Comparison of ENCODE assay signal across 28 mouse cellular contexts in the genomic region with DNA sequence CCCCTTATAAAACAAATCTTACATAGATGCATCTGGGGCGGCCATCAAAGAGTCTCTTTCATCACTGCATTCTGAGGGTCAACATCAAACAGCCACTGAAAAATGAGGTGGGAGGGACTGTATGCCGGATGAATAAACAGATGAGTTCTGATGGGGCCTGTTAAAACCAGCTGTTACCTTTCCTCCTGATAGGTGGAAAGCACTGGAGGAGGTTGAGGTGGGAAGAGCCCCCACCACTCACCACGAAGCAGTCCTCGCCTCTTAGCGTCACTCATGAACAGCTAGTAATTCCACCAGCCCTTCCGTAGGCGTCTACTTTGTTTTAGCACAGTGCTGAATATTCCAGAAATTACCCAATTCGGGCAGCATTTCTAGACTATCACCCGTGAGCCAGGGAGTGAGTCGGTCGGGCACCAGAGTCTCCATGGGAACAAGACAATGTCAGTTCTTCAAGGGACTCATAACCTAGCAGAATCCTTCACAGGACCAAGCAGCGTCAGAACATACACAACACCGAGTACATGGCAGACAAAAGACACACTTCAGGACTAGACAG. TPM values are rescaled to one million over a fixed set of nuclear protein-coding genes. Genes with fewer than 3 reads are reported as not detected.
DNase-seq lines count a peak whose midpoint lies in the region; ATAC-seq and TF ChIP-seq lines count a peak whose summit lies in the region.
"Had no signal": no experiment of that assay in that cellular context is flagged by ENCODE, and none has a peak within 500 bp of the region (broad histone marks: within the 10 kb centered on the region; RNA-seq: fewer than 3 reads in every experiment).

No protein-coding gene starts in this region.

- TF ChIP-seq EP300 in liver, postnatal 0 days (IDR thresholded peaks at IDR 0.05; ENCODE audit: low read depth): no peak

- no peaks in the 10 kb centered on the region for H3K27me3 ChIP-seq in hindbrain, postnatal 0 days (ENCODE audit: insufficient read depth, low read length)
- H3K27me3 ChIP-seq in hindbrain, embryonic 14.5 days (ENCODE audit: control insufficient read depth, insufficient read depth, low read length): no peaks in the 10 kb centered on the region
- no peaks in the 10 kb centered on the region for H3K27me3 ChIP-seq in liver, embryonic 13.5 days
- no peaks in the 10 kb centered on the region for H3K27me3 ChIP-seq in liver, postnatal 0 days (ENCODE audit: insufficient read depth, low read length)
- H3K27me3 ChIP-seq: forebrain, embryonic 13.5 days; heart, embryonic 15.5 days; kidney, embryonic 15.5 days; limb, embryonic 13.5 days; neural tube, embryonic 13.5 days had no signal

- no peak overlapping the region for H3K4me2 ChIP-seq in hindbrain, postnatal 0 days (ENCODE audit: low read depth, low read length)
- no peak overlapping the region for H3K4me2 ChIP-seq in hindbrain, embryonic 14.5 days (replicated peaks)
- H3K4me2 ChIP-seq in liver, embryonic 13.5 days: 0 out of 2 replicates have a peak overlapping the region, but pooled peaks have one; percentile 8
- H3K4me2 ChIP-seq in liver, postnatal 0 days (ENCODE audit: low read depth, low read length): no peak overlapping the region
- H3K4me2 ChIP-seq: forebrain, embryonic 13.5 days; heart, embryonic 15.5 days; hindbrain, embryonic 12.5 days; kidney, embryonic 15.5 days; limb, embryonic 13.5 days; midbrain, embryonic 13.5 days; neural tube, embryonic 13.5 days had no signal

- H3K9me3 ChIP-seq in hindbrain, postnatal 0 days (ENCODE audit: low read length): no peaks in the 10 kb centered on the region
- no peaks in the 10 kb centered on the region for H3K9me3 ChIP-seq in hindbrain, embryonic 14.5 days (ENCODE audit: control insufficient read depth, low read length)
- H3K9me3 ChIP-seq in liver, embryonic 13.5 days (replicated peaks): no peaks in the 10 kb centered on the region
- no peaks in the 10 kb centered on the region for H3K9me3 ChIP-seq in liver, postnatal 0 days (ENCODE audit: low read length)
- H3K9me3 ChIP-seq: forebrain, embryonic 13.5 days; heart, embryonic 15.5 days; hindbrain, embryonic 12.5 days; kidney, embryonic 15.5 days; limb, embryonic 13.5 days; midbrain, embryonic 13.5 days; neural tube, embryonic 13.5 days had no signal

- H3K4me3 ChIP-seq in hindbrain, postnatal 0 days (ENCODE audit: low read length): no peak overlapping the region
- H3K4me3 ChIP-seq in hindbrain, embryonic 14.5 days (replicated peaks; ENCODE audit: low read length): no peak overlapping the region
- no peak overlapping the region for H3K4me3 ChIP-seq in liver, embryonic 13.5 days (replicated peaks)
- no peak overlapping the region for H3K4me3 ChIP-seq in liver, postnatal 0 days (ENCODE audit: low read depth, low read length)
- H3K4me3 ChIP-seq: forebrain, embryonic 13.5 days; heart, embryonic 15.5 days; hindbrain, embryonic 12.5 days; kidney, embryonic 15.5 days; limb, embryonic 13.5 days; midbrain, embryonic 13.5 days; neural tube, embryonic 13.5 days had no signal

- WGBS in hindbrain, postnatal 0 days: 78% methylated on average over 13 of the region's 13 CpGs
- WGBS in hindbrain, embryonic 14.5 days: 85% methylated on average over 13 of the region's 13 CpGs
- 88% methylated on average over 13 of the region's 13 CpGs for WGBS in liver, embryonic 13.5 days (ENCODE audit: insufficient replicate concordance)
- WGBS in liver, postnatal 0 days (ENCODE audit: insufficient replicate concordance): 86% methylated on average over 13 of the region's 13 CpGs

- H3K27ac ChIP-seq in hindbrain, postnatal 0 days: no peak overlapping the region
- no peak overlapping the region for H3K27ac ChIP-seq in hindbrain, embryonic 14.5 days
- 0 out of 2 replicates have a peak overlapping the region, but pooled peaks have one; percentile 25 for H3K27ac ChIP-seq in liver, embryonic 13.5 days
- no peak overlapping the region for H3K27ac ChIP-seq in liver, postnatal 0 days (ENCODE audit: low read depth)
- H3K27ac ChIP-seq: forebrain, embryonic 13.5 days; heart, embryonic 15.5 days; hindbrain, embryonic 12.5 days; kidney, embryonic 15.5 days; limb, embryonic 13.5 days; macrophage; midbrain, embryonic 13.5 days; neural tube, embryonic 13.5 days had no signal

- H3K36me3 ChIP-seq in hindbrain, postnatal 0 days (ENCODE audit: insufficient read depth, low read length): no peaks in the 10 kb centered on the region
- no peaks in the 10 kb centered on the region for H3K36me3 ChIP-seq in hindbrain, embryonic 14.5 days (replicated peaks; ENCODE audit: control insufficient read depth, insufficient read depth)
- peaks cover 41% of the 10 kb centered on the region for H3K36me3 ChIP-seq in liver, embryonic 13.5 days
- H3K36me3 ChIP-seq in liver, postnatal 0 days (replicated peaks; ENCODE audit: insufficient read depth, low read length): peaks cover 2% of the 10 kb centered on the region; the same call in 1 of the 2 replicates
- H3K36me3 ChIP-seq: heart, embryonic 15.5 days; hindbrain, embryonic 12.5 days; kidney, embryonic 15.5 days; limb, embryonic 13.5 days; midbrain, embryonic 13.5 days; neural tube, embryonic 13.5 days had no signal

- peaks cover 10% of the 10 kb centered on the region for H3K4me1 ChIP-seq in hindbrain, postnatal 0 days (ENCODE audit: insufficient read depth, low read length)
- peaks cover 9% of the 10 kb centered on the region for H3K4me1 ChIP-seq in hindbrain, embryonic 14.5 days (replicated peaks; ENCODE audit: control insufficient read depth, insufficient read depth, low read length)
- peaks cover 92% of the 10 kb centered on the region for H3K4me1 ChIP-seq in liver, embryonic 13.5 days (replicated peaks)
- peaks cover 9% of the 10 kb centered on the region for H3K4me1 ChIP-seq in liver, postnatal 0 days (ENCODE audit: insufficient read depth)

- H3K9ac ChIP-seq in hindbrain, postnatal 0 days (replicated peaks; ENCODE audit: low read length): no peak overlapping the region
- no peak overlapping the region for H3K9ac ChIP-seq in hindbrain, embryonic 14.5 days
- peak overlapping the region; percentile 13; the same call in 1 of the 2 replicates for H3K9ac ChIP-seq in liver, embryonic 13.5 days
- no peak overlapping the region for H3K9ac ChIP-seq in liver, postnatal 0 days (replicated peaks)
- H3K9ac ChIP-seq: forebrain, embryonic 13.5 days; heart, embryonic 15.5 days; hindbrain, embryonic 12.5 days; kidney, embryonic 15.5 days; limb, embryonic 13.5 days; midbrain, embryonic 13.5 days; neural tube, embryonic 13.5 days had no signal

- TF ChIP-seq CTCF in hindbrain, postnatal 0 days (IDR thresholded peaks at IDR 0.05; ENCODE audit: low read depth): no peak
- no peak for TF ChIP-seq CTCF in liver, postnatal 0 days (IDR thresholded peaks at IDR 0.05; ENCODE audit: low read depth)

- no peak for DNase-seq in frontal cortex, postnatal 25 days (ENCODE audit: low spot score in 2 of 2)
- DNase-seq in hindbrain, postnatal 0 days (ENCODE audit: low spot score): no peak
- no peak for DNase-seq in hindbrain, embryonic 14.5 days (ENCODE audit: low spot score)
- DNase-seq in liver, embryonic 13.5 days: no peak
- no peak for DNase-seq in liver, postnatal 0 days
- DNase-seq in R1 (ENCODE audit: low read depth, low spot score): peak; percentile 40
- no peak for DNase-seq in lung, postnatal 14 days
- DNase-seq: adrenal gland, postnatal 36 days; cerebellum, adult 8-10 months; cerebellum, postnatal 36 days; gastrocnemius, postnatal 10 days; heart, postnatal 36 days; kidney, adult 18-20 months; kidney, postnatal 36 days; lung, adult 18-20 months; right cerebral cortex, postnatal 14 days; spleen, adult 18-20 months; thymus, postnatal 14 days had no signal

- ATAC-seq in frontal cortex, adult (ENCODE audit: low TSS enrichment): peak; percentile 8; the same call in 1 of the 2 replicates
- ATAC-seq in hindbrain, postnatal 0 days: peak; percentile 50; the same call in 1 of the 2 replicates
- ATAC-seq in hindbrain, embryonic 14.5 days (ENCODE audit: low FRiP score): no peak
- no peak for ATAC-seq in liver, embryonic 13.5 days (ENCODE audit: low read depth)
- ATAC-seq in liver, postnatal 0 days: no peak
- ATAC-seq: forebrain, embryonic 13.5 days; lung, postnatal 0 days; midbrain, embryonic 13.5 days had no signal

RNA-seq across cellular contexts. Expression of a gene that starts 13.9 kb away (rescaled TPM):
- 45.4 and 50.1 TPM in 2 replicates for total RNA-seq in hindbrain, postnatal 0 days (2014; rRNA removed)
- polyA plus RNA-seq in hindbrain, postnatal 0 days (2015; fragmentation: Nextera tagmentation; extraction: Ambion mirVana): 5.5 and 5.8 TPM in 2 replicates
- 11.3 and 11.5 TPM in 2 replicates for polyA plus RNA-seq in hindbrain, embryonic 14.5 days (2014; fragmentation: Nextera tagmentation; extraction: Ambion mirVana)
- 39.7 and 53.3 TPM in 2 replicates for polyA plus RNA-seq in liver, embryonic 13.5 days (2015; fragmentation: Nextera tagmentation; extraction: Ambion mirVana)
- 11.9 and 14.8 TPM in 2 replicates for polyA plus RNA-seq in liver, postnatal 0 days (2015; fragmentation: Nextera tagmentation; extraction: Ambion mirVana)

Comparison
In these comparisons a context has a peak if more than half of its experiments do, and no peak if none do; other contexts are left out.
1. ATAC-seq: peak in frontal cortex, adult (single experiment) and hindbrain, postnatal 0 days (single experiment); none in hindbrain, embryonic 14.5 days (single experiment), liver, embryonic 13.5 days (single experiment) and liver, postnatal 0 days (single experiment).